Mouse (Mus musculus): ENCODE data around the gene A530016L24Rik.

A530016L24Rik gene

DNA sequence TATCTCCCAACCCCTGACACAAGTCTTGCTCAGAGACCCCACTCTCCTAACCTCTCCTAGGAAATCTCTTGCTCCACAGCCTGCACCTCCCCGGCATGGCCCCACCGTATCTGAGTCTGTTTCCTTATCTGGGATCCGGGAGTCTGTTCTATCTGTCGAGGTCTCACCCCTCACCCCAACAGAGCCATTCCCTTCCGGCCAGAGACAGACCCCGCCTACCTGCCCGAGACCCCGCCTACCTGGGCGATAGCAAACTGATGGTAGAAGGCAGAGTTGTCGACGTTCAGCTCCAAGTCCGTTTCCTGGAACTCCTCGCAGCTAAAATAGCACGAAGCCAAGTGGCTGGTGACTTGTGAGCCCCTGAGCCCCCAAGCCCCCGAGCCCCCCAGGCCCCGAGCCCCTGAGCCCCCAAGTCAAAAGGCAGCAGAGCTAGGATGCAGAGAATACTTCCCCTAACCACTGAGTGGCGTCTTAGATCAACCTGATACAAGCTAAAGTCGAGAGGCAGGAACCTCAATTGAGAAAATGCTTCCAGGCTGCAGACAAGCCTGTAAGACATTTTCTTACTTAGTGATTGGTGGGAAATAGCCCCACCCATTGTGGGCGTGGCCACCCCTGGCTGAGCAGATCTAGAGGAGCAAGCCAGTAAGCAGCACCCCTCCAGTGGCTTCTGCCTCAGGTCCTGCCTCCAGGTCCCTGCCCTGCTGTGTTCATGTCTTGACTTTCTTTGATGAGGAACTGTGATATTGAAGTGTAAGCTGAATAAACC, 13.9 kb downstream of the A530016L24Rik start:
- no peak for DNase-seq

DNA sequence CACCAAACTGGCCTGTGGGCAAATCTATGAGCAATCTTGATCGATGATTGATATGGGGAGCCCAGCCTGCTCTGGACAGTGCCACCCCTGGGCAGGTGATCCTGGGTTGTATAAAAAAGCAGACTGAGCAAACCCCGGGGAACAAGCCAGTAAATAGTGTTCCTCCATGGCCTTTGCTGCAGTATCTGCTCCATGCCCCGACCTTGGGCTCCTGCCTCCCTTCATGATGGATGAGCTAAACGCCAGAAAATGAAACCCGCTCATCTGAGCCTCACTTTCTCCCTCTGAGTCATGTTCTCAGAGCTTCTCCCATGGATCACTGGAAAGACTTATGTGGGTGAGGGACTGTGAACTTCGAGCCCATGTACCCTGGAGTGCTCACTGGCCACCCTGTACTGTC, 17.0 kb downstream of the A530016L24Rik start:
- no peak for DNase-seq

DNA sequence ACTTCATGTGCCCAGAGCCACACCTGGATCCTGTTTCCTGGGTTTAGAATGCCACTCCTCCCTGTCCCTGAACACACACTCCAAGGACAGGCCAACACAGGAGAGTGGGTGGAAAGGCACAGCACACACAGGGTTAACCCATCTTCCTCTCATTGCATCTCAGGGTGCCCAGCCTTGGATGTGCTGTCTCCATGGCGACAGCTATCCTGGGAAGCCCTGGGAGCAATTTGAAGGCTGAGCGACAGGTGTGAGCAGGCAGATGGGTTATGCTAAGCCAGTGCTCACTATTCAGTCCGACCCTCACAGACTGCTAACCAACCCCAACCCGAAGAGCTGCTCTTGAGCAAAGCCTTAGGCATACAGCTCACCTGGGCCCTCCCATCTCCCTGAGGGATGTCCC, 18.0 kb downstream of the A530016L24Rik start:
- no peak for DNase-seq

DNA sequence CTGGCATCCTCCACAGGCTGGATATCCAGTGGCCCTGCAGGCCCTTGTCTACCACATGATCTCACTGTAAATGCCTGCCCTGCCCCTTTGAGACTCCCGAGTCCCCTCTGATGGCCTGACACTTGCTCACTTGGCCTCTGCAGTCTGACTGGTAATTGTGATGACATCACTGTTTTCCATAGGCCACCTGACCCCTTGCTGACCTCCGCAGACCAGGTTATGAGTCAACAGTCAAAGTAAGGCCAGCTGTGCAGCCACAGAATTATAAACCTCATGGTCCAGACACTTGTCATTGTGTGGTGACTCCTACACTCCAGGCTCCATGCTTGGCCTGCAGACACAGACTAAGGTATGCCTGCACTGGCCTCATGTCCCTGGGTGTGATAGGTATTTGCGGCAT, 18.7 kb downstream of the A530016L24Rik start:
- DNase-seq: no peak

DNA sequence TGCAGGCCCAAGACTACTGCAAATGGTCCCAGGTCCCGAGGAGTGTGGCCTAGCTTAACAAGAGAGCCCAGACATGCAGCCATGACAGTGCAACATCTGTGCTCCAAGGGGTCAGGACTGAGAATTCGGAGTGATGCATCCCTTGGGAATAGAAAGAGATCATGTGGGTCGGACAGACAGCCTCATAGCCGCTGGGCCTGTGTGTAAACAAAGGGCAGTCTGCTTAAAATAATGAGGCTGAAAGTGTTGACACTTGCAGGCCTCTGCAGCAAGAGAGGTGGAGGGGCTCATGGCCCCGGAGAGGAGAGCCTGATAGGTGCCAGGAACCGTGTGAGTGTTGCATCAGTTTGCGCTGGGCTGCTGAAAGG, 21.1 kb downstream of the A530016L24Rik start:
- DNase-seq: no peak

DNA sequence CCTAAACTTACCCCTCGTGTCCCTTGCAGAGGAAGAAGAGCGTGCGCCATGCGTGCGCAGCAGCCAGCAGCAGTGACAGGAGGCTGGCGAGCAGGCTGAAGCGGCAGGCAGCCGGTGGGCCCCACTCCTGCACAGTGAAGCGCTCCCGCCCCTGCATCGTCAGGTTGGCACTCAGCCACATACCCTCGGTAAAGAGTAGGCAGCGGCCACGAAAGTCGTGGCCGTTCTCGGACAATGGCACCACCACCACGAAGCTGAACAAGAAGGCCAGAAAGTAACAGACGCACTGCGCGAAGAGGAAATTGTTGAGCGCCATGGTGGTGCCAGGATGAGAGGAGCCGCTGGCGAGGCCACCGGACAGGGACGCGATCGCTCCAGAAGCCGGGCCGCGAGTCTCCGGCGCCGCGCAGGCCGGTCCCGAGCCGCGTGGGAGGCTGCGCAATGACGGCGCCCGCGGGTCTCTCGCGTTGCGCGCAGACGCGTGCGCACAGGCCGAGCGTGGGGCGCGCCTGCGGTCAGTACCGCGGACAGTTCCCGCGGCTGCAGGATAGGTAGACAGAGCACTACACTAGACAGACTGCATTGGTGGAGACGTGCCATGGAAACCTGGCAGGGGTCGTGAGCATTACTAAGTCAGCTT, 21.6 kb downstream of the A530016L24Rik start:
- peak; percentile 3 for DNase-seq

DNA sequence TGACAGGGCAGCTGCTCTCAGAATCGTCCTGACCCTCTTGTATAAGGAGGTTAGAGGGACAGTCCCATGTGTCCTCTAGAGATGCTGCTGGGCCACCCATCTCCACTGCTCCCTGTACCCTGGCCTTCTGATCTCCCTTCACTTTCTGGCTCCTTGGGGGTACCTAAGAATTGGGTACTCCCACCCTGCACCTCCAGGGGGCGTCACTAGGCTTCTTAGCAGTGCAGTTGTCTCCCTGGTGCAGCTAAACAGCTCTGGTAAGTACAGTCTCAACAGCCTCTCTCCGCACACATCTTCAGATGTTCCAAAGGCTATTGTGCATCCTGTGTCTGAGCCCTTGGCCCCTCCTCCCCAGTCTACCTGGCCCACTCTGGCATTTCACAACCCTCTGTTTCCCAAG, 25.6 kb downstream of the A530016L24Rik start:
- DNase-seq: no peak

DNA sequence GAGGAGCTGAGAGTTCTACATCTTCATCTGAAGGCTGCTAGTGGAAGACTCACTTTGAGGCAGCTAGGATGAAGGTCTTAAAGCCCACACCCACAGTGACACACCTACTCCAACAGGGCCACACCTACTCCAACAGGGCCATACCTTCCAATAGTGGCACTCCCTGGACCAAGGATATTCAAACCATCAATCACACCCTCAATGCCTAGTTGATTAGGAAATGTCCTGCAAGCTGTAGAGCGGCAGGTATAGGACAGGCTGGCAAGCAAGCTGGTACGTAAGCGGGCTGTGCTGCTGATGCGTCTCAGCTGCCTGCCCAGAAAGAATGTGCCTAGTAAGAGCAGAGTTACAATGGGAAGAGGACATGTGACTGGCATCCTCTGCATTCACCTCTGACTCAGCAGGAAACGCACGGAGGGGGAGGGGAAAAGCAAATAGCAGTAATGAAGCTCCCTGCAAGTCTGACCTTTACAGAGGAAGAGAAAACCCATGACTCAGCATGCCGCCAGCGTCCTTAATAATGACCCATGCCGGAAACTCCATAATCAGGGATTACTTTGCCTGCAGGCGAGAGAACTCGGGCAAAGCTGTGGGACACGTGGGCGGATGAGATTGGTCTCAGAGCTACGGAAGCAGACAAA, 27.6 kb downstream of the A530016L24Rik start, which contains the start of gene Tmem179:
Tmem179 (minus strand) TSS at position 51 of the 641 bp plus-strand sequence.
- no peak for DNase-seq

DNA sequence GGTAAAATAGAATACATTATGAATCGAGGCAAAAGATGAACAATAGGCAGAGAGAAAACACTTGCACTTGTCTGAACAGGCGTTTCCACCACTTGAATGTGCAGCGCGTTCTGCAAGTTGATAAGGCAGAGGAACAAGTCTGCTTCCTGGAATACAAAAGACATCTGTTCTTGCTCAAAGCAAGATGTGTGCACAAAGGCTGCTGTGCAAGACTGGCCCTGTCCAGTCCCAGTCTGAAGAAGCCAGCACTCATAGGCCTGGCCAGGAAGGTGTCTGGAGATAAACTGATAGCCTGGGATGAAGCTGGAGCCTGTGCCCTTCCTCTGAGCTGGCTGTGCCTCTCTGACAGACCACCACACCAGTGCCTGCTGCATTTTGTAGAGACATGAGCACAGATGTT, 28.9 kb downstream of the A530016L24Rik start:
- no peak for DNase-seq

DNA sequence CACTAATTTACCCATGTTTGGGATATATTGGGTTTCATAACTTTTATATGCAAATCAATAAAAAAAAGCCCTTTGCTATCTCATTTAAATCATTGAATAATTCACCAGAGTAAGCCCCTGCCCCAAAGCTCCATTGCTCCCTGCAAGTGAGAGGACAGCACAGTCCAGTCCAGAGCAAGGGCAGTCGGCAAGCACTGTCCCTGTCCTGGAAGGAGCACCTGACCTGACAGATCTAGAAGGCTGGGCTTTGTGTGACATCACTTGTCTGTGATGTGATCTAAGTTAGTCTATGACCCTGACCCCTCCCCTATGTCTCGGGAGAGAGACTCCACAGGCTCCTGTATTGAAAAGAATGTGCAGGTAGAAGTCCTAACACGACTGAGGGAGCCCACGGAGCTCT, 44.5 kb downstream of the A530016L24Rik start:
- DNase-seq: no peak

DNA sequence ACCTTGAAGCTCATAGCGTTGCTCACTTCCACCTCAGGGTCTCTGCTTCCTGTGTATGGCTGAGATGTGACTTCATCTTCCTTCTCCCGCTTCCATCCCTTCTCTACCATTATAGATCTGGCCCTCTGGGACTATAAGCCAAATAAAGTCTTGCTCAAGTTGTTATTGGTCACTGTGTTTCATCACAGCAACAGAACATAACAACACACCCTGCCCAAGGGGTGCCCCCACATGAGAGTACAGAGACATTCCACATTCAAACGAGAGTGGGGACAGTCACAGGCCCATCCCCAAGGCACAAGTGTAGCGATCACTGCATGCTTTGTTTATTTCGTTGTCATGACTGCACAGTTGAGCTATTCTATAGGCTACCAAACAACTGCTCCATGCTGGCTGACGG, 48.0 kb downstream of the A530016L24Rik start:
- DNase-seq: no peak

DNA sequence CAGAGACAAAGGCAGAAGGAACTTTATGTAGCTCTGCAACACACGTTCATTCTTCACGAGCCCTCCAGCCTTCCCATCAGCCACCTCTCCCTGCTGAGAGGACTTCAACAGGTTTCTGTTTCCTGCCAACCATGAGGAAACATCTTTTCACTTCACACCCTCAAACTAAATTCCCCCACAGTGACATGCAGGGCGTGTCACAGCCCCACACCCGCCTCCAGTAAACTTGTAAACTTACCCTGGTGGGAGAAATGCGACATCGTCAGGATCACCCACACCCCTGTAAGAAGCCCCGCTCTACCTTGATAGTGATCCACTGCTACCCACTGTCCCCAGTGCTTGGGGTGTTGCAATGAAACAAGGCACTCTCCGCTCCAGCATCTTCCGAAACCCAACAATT, 49.1 kb downstream of the A530016L24Rik start:
- DNase-seq: no peak

DNA sequence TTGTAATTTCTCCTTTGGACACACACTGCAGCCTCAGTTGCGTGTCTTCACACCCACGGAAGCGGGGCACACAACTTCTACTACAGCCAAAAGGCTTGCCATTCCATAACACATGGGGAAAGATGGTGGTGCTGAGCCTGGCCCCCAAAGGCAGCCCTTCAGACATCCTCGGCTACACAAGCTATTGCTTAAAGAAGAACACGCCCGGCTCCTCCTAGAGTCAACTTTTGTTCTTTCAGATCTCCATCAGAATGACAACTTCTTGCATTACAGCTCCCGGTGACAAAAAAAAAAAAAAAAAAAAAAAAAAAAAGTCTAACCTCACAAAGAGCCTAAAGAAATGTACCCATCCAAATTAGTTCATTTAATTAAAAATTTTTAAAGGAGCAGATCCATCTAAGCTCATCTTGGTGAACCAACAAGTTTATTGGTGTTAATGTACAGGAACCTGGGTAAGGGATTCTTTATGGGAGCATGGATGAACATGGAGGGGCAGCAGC, 50.3 kb downstream of the A530016L24Rik start:
- no peak for DNase-seq

DNA sequence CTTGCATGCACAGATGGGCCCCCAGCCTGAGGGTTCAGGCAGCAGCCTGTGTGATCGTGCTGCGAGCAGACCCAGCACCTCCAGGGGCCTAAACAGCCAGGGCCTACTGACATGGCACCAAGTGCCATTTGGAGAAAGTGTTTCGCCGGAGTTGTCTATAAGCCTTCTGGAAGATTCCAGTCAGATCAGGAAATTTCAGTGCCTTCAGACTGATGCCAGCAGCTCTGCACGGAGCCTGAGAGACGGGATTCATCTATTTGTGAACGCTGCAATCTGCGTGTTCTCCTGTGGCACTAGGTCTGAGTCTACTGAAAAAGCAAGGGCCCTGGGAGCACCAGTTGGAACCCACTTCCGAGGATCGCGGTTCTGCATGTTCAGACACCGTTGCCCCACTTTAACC, 51.1 kb downstream of the A530016L24Rik start:
- no peak for DNase-seq

DNA sequence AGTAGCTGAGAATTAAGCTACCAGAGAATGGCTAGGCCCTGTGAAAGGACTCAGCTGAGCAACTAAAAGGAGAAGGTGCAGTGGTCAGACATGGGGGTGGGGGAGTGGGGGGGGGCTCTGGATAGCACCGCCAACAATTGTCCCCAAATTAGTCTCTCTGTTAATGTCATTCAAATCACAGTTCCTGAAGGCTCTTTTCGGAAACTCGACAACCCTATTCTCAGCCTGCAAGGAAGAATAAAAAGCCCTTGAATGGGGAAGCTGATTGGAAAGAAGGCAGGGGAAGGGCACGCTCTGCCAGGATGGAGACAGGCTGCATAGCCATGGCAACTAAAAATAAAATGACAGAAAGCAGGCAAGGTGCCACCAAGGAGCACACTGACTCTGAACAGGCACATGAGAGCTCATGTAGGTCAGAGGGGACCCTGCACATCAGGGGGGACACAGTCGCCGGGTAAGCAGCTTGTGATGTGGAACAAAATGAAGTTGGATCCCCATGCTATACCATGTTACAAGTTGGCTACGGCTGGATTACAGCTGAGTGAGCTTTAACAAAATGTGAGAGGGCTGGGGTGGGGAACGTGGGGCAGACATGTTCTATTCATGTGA, 52.3 kb downstream of the A530016L24Rik start:
- DNase-seq: no peak

DNA sequence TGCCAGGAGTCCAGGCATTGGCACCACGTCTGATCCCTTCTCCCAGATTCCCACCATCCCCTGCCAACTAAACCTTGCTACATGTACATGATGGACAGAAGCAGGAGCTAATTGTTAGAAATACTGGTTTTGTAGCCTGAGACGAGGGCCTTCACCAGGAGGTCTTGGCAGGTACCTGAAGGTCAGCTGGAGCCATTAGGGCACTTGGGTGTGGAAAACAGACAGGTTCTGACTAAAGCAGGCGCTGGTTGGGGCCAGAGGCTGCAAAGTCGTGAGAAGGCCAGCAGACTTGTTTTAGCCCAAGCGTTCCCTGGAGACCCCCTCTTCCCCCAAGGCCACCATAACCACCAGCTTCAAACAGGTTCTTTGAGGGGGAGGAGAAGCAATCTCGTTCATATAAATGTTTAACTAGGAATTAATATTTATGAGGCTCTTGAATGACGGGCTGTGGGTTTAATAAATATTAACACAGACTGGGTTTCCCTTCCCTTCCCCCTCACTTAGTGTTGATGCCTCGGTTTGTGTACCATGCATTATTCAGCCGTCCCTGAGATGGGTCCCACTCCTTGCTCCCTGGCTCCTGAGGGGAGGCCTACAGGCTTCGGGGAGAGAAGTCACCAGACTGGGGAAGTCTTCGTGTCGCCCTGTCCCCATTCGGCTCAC, 53.1 kb downstream of the A530016L24Rik start:
- no peak for DNase-seq

DNA sequence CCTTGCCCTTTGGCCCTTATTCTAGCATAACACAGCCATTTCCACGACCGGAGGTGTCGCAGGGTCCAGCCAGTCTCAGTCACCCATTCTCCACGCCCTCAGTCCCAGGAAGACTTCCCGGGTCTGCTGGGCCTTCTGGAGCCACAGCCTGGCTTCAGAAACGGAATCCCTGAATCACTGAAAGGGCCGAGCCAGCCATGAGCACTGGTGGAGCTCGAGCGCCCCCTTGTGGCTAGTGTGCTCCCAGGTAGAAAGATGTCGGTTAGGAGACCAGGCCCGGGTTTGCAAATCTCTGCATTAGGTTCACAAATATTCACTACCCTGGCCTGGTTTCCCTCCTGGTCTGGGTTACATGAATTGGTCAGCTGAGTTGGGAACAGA, 53.7 kb downstream of the A530016L24Rik start:
- peak; percentile 77 for DNase-seq

DNA sequence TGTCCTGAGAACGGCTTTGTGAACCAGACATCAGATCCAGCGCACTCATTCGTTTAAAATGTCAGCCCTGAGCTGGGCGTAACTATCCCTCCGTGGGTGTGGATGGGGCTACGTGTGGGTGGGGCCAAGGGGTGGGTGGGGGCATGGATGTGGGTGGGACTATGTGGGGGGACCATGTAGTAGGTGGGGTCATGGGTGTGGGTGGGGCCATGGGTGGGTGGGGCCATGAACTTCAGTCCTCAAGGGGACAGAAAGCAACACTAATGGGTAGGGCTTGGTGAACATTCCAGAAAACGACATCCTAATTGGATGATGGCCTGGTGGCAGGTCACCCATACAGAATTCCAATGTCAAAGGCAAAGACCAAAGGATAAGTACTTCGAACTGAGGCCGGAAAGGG, 54.7 kb downstream of the A530016L24Rik start:
- no peak for DNase-seq

DNA sequence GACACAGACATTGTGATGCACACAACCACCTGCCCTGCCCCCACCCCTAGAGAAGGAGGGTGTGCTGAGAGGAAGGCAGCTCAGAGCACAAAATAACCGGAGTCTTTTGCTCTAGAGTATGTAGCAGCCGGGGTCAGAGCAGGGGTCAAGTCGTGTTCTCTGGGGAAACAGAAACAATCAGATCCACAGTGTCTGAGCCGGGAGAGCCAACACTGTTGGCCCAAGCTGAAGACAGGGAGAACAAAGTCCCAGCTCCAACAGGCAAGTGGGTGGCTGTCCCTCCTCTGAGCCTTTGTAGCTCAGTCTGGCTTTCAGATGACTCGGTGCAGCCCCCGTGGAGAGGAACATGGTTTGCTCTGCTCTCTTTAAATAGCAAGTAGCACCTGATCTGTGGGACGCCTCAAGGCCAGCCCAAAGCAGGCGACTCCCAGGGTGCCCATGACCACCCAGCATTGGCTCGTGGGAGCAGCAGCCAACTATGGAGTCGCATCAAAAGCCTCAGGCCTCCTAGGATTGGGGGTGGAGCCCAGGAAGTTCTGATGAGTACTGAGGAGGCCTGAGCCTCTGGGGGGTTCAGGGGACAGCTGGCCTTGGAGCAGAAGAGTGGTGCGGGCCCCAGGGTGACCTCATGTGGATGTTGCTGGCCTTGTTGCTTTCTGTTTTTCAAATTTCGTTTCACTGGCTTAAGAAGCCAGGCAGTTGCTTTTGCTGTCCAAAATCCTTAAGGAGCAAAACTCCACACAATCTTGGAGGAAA, 55.9 kb downstream of the A530016L24Rik start:
- DNase-seq: no peak

DNA sequence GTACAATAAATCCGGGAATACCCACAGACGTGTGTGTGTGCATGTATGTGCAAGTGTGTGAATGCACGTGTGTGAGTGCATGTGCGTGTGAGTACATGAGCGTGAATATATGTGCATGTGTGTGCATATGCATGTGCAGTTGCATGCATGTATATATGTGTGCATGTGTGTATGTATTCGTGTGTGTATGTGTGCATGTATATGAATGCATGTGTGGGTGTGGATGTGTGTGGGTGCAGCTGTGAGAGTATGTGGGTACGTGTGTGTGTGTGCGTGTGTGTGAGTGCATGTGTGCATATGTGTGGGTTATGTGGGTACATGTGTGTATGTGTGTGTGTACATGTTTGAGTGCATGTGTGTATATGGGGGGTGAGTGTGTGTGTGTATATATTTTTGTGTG, 56.9 kb downstream of the A530016L24Rik start:
- DNase-seq: no peak

DNA sequence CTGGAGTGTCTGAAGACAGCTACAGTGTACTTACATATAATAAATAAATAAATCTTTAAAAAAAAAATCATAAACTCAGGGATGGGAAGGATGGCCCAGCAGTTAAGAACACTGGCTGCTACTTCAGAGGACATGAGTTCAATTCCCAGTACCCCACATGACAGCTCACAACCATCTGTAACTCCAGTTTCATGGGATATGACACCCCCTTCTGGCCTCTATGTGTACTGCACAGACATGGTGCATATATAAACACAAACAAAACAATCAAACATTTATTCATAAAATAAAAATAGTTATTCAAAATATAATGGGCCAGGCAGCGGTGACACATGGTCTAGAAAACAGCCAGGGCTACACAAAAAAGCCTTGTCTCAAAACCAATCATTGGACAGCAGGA, 60.0 kb downstream of the A530016L24Rik start:
- no peak for DNase-seq
